Mouse (Mus musculus) hematopoietic stem cell, adult 5-6 weeks (primary cell): ENCODE data around the gene Smarca5. TPM values are rescaled to one million over a fixed set of nuclear protein-coding genes. Genes with fewer than 3 reads are reported as not detected.

Source experiments
- ATAC-seq, 2 experiments: fragments of 125-278 bp in 1 of 2; replicated peaks in 1 of 2; 2 replicates each; pipeline ENCODE4 v1.8.0; 2016 to 2017; ENCODE audit warnings: inconsistent platforms in 2 of 2, mild to moderate bottlenecking in 2 of 2, moderate number of reproducible peaks in 2 of 2, low read depth in 1 of 2, moderate TSS enrichment in 1 of 2; ENCODE audit not compliant: low FRiP score in 2 of 2, poor library complexity in 2 of 2, severe bottlenecking in 2 of 2, insufficient read depth in 1 of 2, low TSS enrichment in 1 of 2
- total RNA-seq: library from RNA; stranded (forward); fragments of 172-1452, 232-1000 nt; gene quantifications from 2 replicates; pipeline ENCODE4 v1.2.3, GENCODE M21; 2017

Smarca5 gene
- total RNA-seq, 1 experiment from 2014 or later: 204 TPM

- ATAC-seq: peak; percentile 83 to 90
Observed at GRCm38 (mm10) chr8:80688141-80688540, 51.2 kb downstream of the Smarca5 start.

DNA sequence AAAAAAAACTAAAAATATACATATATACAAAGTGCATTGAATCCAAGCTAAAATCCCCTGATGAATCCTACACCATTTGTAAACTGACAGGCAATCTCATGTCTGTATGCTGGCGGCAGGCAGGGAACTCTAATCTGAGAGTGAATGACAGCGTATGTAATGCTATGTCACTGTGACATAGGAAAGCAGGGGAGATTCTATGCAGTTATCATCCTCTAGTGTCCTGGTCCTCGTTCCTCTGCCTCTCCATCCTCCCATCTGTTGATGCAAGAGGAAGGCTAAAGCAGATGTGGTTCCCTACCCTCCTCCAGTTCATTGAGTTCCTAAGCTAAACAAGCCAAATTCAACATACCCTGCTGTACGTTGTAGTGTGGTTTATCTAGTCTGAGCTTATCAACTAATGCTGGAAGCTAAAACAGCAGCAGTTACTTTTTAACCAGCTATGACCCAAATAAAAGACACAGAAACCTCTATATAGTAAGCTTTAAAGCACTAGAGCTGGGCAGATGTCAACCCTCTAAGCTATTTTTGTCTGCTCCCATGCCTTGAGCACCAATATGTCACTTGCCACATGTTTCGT lies 55.5 kb downstream of the Smarca5 start:
- no peak; a peak in 1 of 4 replicates for ATAC-seq

- ATAC-seq: no peak
Observed at GRCm38 (mm10) chr8:80682594-80682993, 56.7 kb downstream of the Smarca5 start.

GRCm38 (mm10) chr8:80669277-80669901 lies 69.9 kb downstream of the Smarca5 start:
- ATAC-seq: no peak

- peak; percentile 76 to 83 for ATAC-seq
Observed at GRCm38 (mm10) chr8:80663476-80663875, 75.8 kb downstream of the Smarca5 start.

- no peak; a peak in 1 of 4 replicates for ATAC-seq
Observed at GRCm38 (mm10) chr8:80661055-80661454, 78.2 kb downstream of the Smarca5 start.

- ATAC-seq: peak in 1 of 2 experiments; percentile 17; a peak in 1 of 4 replicates
Observed at GRCm38 (mm10) chr8:80657639-80658038, 81.7 kb downstream of the Smarca5 start.

Other genes starting within 250 kb of the Smarca5 start
- 3.9 and 22.8 TPM in 2 replicates for gene Gypa, start 245.7 kb downstream of the Smarca5 start, total RNA-seq
- not detected in 2 replicates for gene Frem3, start 128.4 kb downstream of the Smarca5 start, total RNA-seq
- 9.5 and 9.8 TPM in 2 replicates for gene Gab1, start 141.0 kb upstream of the Smarca5 start, total RNA-seq